Mouse (Mus musculus): Measurements from ENCODE around the gene Cyp24a1. TPM values are rescaled to one million over a fixed set of nuclear protein-coding genes. Genes with fewer than 3 reads are reported as not detected.

The Cyp24a1 gene
- polyA plus RNA-seq, 1 experiment from 2014 or later, result not detected

DNA sequence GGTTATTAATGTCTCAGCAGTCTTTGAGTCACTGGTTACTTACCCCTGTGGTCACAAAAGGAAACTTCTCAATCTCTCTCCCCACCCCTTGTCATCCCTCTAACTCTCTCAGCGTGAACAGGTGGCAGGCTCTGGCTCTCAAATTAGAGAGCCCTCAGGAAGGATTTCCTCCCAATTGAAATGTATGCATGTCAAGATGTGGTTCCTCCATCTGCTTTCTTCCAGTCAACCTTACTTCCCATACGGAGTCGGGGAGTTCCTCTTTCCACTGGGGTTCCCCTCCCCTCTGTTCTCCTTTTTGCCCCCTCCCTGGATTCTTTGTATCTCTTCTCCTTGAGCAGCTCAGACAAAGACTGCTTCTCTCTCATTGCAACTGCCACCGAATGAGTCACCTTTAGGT, 60.7 kb downstream of the Cyp24a1 start:
- 56% methylated on average over 4 of the region's 4 CpGs for WGBS
- DNase-seq (ENCODE audit: low spot score) (no peak), ATAC-seq (ENCODE audit: low FRiP score, low TSS enrichment) (no peak)
- H3K4me2 ChIP-seq (replicated peaks; ENCODE audit: low read depth), result no peak overlapping the region
- no peak overlapping the region for H3K9ac ChIP-seq (ENCODE audit: low read length)
- no peak overlapping the region for H3K4me3 ChIP-seq (ENCODE audit: low read depth, low read length)
- H3K27ac ChIP-seq (replicated peaks), result no peak overlapping the region
- H3K9me3 ChIP-seq (ENCODE audit: control insufficient read depth, low read length), result no peaks in the 10 kb centered on the region
- no peak for TF ChIP-seq EP300 (optimal IDR thresholded peaks at IDR 0.05)
- no peak for TF ChIP-seq CTCF (IDR thresholded peaks at IDR 0.05; ENCODE audit: low read depth)
- H3K4me1 ChIP-seq (replicated peaks; ENCODE audit: control insufficient read depth, insufficient read depth), result no peaks in the 10 kb centered on the region
- H3K27me3 ChIP-seq (ENCODE audit: control insufficient read depth, insufficient read depth, low read length), result no peaks in the 10 kb centered on the region
- no peaks in the 10 kb centered on the region for H3K36me3 ChIP-seq (ENCODE audit: control insufficient read depth, insufficient read depth, low read length)

Other genes with a start within 250 kb of the Cyp24a1 start
- 33.0 and 34.7 TPM in 2 replicates for gene Bcas1, start 69.3 kb downstream of the Cyp24a1 start, polyA plus RNA-seq (2015; fragmentation: Nextera tagmentation; extraction: Ambion mirVana)
- gene Pfdn4, start 717 bp downstream of the Cyp24a1 start, polyA plus RNA-seq (2015; fragmentation: Nextera tagmentation; extraction: Ambion mirVana), result 55.6 and 61.8 TPM in 2 replicates
- not detected in 2 replicates for gene 4930470P17Rik, start 104.9 kb upstream of the Cyp24a1 start, polyA plus RNA-seq (2015; fragmentation: Nextera tagmentation; extraction: Ambion mirVana)
- 0.53 and 0.78 TPM in 2 replicates for gene Dok5, start 234.7 kb upstream of the Cyp24a1 start, polyA plus RNA-seq (2015; fragmentation: Nextera tagmentation; extraction: Ambion mirVana)

Data from stomach, postnatal 0 days (tissue).